Mouse (Mus musculus) liver, adult 2 months (tissue): Measurements from ENCODE around the gene Ckap2l. TPM values are rescaled to one million over a fixed set of nuclear protein-coding genes. Genes with fewer than 3 reads are reported as not detected.

ENCODE experiments used
- DNase-seq: peaks from one replicate; pipeline ENCODE4 v3.0.0-alpha.2; 2011; ENCODE audit warnings: low read depth, low spot score; ENCODE audit errors: extremely low read depth
- H3K27ac ChIP-seq: fragments of 200-500 bp; replicated peaks from 2 replicates; pipeline ENCODE4 v1.5.1; 2012; ENCODE audit warnings: low read depth, mild to moderate bottlenecking, control low read depth, inconsistent platforms, low read length; ENCODE audit not compliant: insufficient read depth
- H3K27me3 ChIP-seq: fragments of 200-500 bp; 2 replicates; pipeline ENCODE4 v1.6.1; 2012; ENCODE audit warnings: mild to moderate bottlenecking, moderate library complexity, low read length, inconsistent platforms; ENCODE audit not compliant: control insufficient read depth, insufficient read depth
- H3K36me3 ChIP-seq: fragments of 200-500 bp; 2 replicates; pipeline ENCODE4 v1.6.1; 2012; ENCODE audit warnings: low read length, inconsistent platforms; ENCODE audit not compliant: control insufficient read depth, insufficient read depth
- H3K4me1 ChIP-seq: fragments of 200-500 bp; 2 replicates; pipeline ENCODE4 v1.6.1; 2011; ENCODE audit warnings: low read length; ENCODE audit not compliant: control insufficient read depth, insufficient read depth
- H3K4me3 ChIP-seq: fragments of 200-500 bp; 2 replicates; pipeline ENCODE4 v1.5.1; 2011; ENCODE audit warnings: low read depth, mild to moderate bottlenecking, control low read depth, low read length, moderate library complexity; ENCODE audit not compliant: insufficient read depth
- H3K79me2 ChIP-seq: fragments of 200-500 bp; 2 replicates; pipeline ENCODE4 v1.6.1; 2012; ENCODE audit warnings: inconsistent platforms, mild to moderate bottlenecking, low read length, moderate library complexity; ENCODE audit not compliant: control insufficient read depth, insufficient read depth
- H3K9ac ChIP-seq: fragments of 200-500 bp; 2 replicates; pipeline ENCODE4 v1.6.1; 2012; ENCODE audit warnings: low read depth, mild to moderate bottlenecking, control low read depth, inconsistent platforms, low read length
- CTCF ChIP-seq: fragments of 200-500 bp; IDR thresholded peaks from 2 replicates; pipeline ENCODE4 v1.5.1; 2011; ENCODE audit warnings: low read depth, low read length, control low read depth
- POLR2A ChIP-seq: fragments of 200-500 bp; IDR thresholded peaks from 2 replicates; pipeline ENCODE4 v1.6.1; 2011; ENCODE audit warnings: low read length, control low read depth; ENCODE audit not compliant: insufficient read depth; ENCODE audit errors: extremely low read depth
- WGBS: fragments of 180-500 bp; shearing (Covaris S2); methylation state at CpG from one replicate; pipeline ENCODE4 v1.1.7; 2018; 5-methylcytosine and 5-hydroxymethylcytosine counted together
- polyA plus RNA-seq: library from polyadenylated mRNA; depleted of rRNA; stranded (reverse); fragments of >200 nt; gene quantifications from 2 replicates; pipeline ENCODE4 v1.2.3, GENCODE M21; 2012
- total RNA-seq: library from RNA; depleted of rRNA; stranded (reverse); fragments of >200 nt; gene quantifications from 2 replicates; pipeline ENCODE4 v1.2.3, GENCODE M21; 2014

Ckap2l gene
- total and polyA plus RNA-seq, 2 experiments, result 0.04 to 0.09 TPM

DNA sequence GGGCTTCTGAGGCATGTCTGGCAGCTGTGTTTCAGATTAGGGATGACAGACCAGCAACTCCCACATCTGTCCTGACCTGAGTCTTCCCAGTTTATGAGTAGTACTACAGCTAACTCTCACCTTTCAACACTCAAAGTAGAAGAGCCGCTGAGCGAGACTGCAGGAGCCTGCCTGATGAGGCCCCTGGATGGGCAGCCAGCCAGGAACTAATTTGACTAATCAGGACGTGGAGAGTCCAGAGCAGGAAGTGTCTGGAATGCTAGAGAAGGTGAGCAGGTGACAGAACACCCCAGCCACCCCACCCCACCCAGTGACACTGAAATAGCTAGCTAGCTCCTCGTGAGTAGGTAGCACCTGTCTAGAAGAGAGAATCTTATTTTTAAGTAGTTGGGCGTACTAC, 51.4 kb downstream of the Ckap2l start:
- Histone ChIP-seq H3K9ac (no peak overlapping the region), H3K27me3 (no peaks in the 10 kb centered on the region), H3K4me1 (0 out of 2 replicates have a peak, but pooled peaks cover 4% of the 10 kb centered on the region), H3K27ac (no peak overlapping the region), H3K36me3 (no peaks in the 10 kb centered on the region), H3K4me3 (no peak overlapping the region), H3K79me2 (no peaks in the 10 kb centered on the region)
- WGBS, result 82% methylated on average over 5 of the region's 5 CpGs
- no peak for DNase-seq
- no peak for TF ChIP-seq CTCF
- no peak for TF ChIP-seq POLR2A

DNA sequence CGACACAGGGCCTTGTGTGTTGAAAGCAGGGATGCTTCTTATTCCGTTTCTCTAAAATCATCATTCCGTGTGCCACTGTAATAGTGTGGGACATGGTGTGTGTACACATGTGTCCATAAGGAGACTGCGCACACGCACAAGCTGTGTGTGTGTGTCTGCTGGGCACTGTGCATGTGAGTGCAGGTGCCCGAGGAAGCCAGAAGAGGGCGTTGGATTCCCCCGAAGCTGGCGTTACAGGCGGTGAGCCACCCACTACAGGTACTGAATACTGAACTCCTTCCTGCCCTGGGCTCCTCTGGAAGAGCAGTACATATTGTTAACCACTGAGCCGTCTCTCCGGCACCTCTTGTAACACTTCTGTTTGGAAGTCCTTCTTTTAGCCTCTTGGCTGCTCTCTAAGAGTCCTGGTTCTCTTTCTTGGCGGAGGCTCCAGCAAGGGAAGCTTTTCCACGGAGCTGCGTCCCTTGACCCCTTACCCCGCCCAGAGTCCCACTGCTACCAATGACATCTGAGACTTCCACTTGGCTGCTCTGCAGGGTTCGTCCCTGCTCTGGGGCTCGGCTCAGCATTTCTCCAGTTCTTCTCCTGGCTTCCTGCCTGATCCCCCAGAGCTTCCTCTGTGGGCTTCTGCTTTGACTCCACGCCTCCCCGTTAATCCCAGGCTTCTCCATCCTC, 52.4 kb downstream of the Ckap2l start:
- no peak overlapping the region for H3K9ac ChIP-seq
- H3K4me1 ChIP-seq, result 0 out of 2 replicates have a peak, but pooled peaks cover 4% of the 10 kb centered on the region
- no peak overlapping the region for H3K4me3 ChIP-seq
- no peaks in the 10 kb centered on the region for H3K36me3 ChIP-seq
- H3K79me2 ChIP-seq, result no peaks in the 10 kb centered on the region
- 88% methylated on average over 20 of the region's 20 CpGs for WGBS
- DNase-seq, result peak; percentile 28
- H3K27ac ChIP-seq, result no peak overlapping the region
- no peaks in the 10 kb centered on the region for H3K27me3 ChIP-seq
- TF ChIP-seq POLR2A (no peak), CTCF (no peak)

DNA sequence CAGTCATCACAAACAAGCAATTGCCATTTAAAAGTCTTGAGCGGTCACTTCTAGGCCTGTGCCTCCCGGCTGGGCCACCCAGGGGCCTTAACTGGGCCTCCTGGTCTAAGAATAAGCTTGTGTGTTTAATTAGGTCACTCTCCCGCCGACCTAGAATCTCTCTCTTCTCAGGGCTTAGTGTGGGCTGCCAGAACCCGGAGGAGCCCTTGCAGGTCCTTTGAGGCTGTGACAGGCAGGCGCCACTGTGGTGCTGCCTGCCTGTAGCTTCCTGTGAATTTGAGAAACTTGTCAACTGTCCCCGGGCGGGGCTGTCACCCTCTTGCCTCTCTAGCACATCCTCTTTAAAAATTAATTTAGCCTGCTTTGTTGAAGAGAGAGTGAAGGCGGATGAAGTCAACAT, 53.2 kb downstream of the Ckap2l start:
- H3K27ac ChIP-seq, result 0 out of 2 replicates have a peak overlapping the region, but pooled peaks have one; percentile 18
- 0 out of 2 replicates have a peak, but pooled peaks cover 4% of the 10 kb centered on the region for H3K4me1 ChIP-seq
- no peak overlapping the region for H3K4me3 ChIP-seq
- no peak for DNase-seq
- WGBS, result 66% methylated on average over 9 of the region's 9 CpGs
- no peaks in the 10 kb centered on the region for H3K27me3 ChIP-seq
- H3K79me2 ChIP-seq, result no peaks in the 10 kb centered on the region
- no peaks in the 10 kb centered on the region for H3K36me3 ChIP-seq
- no peak for TF ChIP-seq CTCF
- TF ChIP-seq POLR2A, result no peak
- H3K9ac ChIP-seq, result no peak overlapping the region

DNA sequence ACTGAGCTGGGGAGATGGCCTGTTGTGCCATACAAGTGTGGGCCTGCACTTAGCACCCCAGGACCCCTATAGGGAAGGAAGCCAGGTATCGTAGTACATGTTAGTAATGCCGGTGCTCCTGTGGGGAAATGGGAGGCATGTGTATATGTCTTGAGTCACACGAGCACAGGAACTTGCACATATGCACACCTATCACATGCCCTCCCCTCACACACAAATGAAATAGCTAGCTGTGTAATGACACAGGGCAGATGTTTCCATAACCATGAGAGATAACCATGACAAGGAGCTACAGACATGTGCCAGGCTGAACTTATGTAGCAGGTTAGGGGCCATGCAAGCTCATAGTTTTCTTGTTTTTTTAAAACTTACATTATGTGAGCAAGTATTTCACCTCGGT, 54.0 kb downstream of the Ckap2l start:
- H3K9ac ChIP-seq, result no peak overlapping the region
- H3K4me1 ChIP-seq, result 0 out of 2 replicates have a peak, but pooled peaks cover 4% of the 10 kb centered on the region
- no peak for TF ChIP-seq POLR2A
- no peak for TF ChIP-seq CTCF
- no peaks in the 10 kb centered on the region for H3K79me2 ChIP-seq
- no peak overlapping the region for H3K4me3 ChIP-seq
- H3K27ac ChIP-seq, result no peak overlapping the region
- H3K36me3 ChIP-seq, result no peaks in the 10 kb centered on the region
- WGBS, result 93% methylated on average over 4 of the region's 4 CpGs
- H3K27me3 ChIP-seq, result no peaks in the 10 kb centered on the region
- DNase-seq, result no peak

DNA sequence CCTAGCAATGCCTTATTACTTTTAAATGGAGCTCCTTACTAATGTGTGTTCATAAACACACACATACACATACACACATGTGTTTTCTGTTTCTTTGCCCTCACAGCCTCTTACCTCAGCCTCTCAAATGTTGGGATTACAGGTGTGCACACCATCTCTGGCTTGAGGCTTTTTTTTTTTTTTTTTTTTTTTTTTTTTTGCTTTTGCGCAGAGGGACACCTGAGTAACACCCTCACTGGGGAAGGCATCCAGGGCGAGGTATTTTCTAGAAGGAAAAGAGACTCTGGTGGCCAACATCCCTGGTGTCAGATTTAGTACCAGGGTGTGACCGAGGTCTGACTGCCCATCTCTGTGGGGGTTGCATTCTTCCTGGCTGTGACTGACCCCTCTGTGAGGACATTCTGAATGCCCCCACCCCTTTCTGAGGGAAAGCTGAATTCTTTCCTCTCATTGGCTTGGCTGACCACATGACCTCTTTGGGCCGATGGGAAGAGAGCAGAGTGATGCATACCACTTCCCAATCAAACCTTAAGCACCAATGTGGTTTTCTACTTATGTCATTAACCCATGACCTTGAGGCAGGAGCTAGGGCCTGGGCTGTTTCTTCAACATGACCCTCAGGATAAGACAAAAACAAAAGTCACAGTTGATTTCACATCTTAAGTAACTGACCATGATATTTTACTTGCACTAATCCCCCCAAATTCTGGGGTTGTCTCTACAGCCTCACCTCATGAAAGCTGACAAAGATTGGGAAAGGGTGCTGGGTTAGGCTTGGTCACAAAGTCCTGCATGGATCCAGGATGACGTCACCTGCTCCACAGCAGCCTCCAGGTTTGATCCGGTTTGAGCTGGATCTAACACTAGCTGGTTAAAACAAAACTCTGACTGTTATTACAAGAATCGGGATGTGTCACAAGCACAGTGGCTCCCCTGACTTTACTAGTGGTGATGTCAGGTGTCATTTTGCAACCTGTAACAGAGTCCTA, 54.9 kb downstream of the Ckap2l start:
- no peaks in the 10 kb centered on the region for H3K27me3 ChIP-seq
- no peak overlapping the region for H3K9ac ChIP-seq
- no peaks in the 10 kb centered on the region for H3K36me3 ChIP-seq
- no peak overlapping the region for H3K27ac ChIP-seq
- peak; percentile 83 for DNase-seq
- no peak overlapping the region for H3K4me3 ChIP-seq
- H3K4me1 ChIP-seq, result 0 out of 2 replicates have a peak, but pooled peaks cover 4% of the 10 kb centered on the region
- no peaks in the 10 kb centered on the region for H3K79me2 ChIP-seq
- WGBS, result 52% methylated on average over 7 of the region's 7 CpGs
- TF ChIP-seq CTCF (no peak), POLR2A (no peak)
